Mouse (Mus musculus) olfactory bulb, adult 2 months (tissue): ENCODE results near the gene Xylt1.

Source experiments
- CTCF ChIP-seq: fragments of 200-500 bp; IDR thresholded peaks from 2 replicates; pipeline ENCODE4 v1.5.1; 2012; ENCODE audit warnings: low read depth, mild to moderate bottlenecking, low read length, moderate library complexity; ENCODE audit not compliant: insufficient read depth
- POLR2A ChIP-seq: fragments of 200-500 bp; IDR thresholded peaks from 2 replicates; pipeline ENCODE4 v1.6.1; 2012; ENCODE audit warnings: mild to moderate bottlenecking, low read depth, low read length, moderate library complexity; ENCODE audit not compliant: insufficient read depth

DNA sequence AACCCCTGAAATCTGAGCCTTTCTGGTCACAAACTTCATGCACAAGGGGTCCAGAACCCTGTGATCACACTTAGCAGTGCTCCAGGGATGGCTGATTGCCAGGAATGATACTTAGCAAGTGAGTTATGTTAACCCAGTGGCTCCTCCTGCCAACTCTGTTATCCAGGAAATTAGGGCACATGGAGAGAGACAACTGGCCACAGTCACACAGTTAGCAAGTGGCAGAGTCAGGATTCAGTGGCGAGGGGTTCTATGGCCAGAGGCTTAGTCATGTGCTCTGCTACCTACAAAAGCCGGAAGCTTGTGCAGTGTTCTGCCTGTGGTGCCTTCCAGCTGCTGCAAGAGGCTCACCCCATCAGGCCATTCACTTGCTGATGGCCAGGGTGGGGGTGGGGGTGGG is 175.0 kb downstream of the Xylt1 start:
- TF ChIP-seq CTCF (no peak), POLR2A (no peak)
